Mouse (Mus musculus): Measurements from ENCODE around the gene Prss57. TPM values are rescaled to one million over a fixed set of nuclear protein-coding genes. Genes with fewer than 3 reads are reported as not detected.
A peak's percentile ranks its signal among the peaks of the same experiment; 100 is the strongest.

Prss57 gene
- polyA plus RNA-seq, 1 experiment from 2014 or later = 5.0 TPM

- H3K4me2 ChIP-seq (ENCODE audit: low read depth, low read length) = no peak within 1 kb of the TSS
- no peaks in the 10 kb centered on the region for H3K9me3 ChIP-seq (ENCODE audit: low read length)
- H3K4me1 ChIP-seq (ENCODE audit: insufficient read depth) = peaks cover 5% of the 10 kb centered on the region
- H3K27me3 ChIP-seq (ENCODE audit: insufficient read depth, low read length) = no peaks in the 10 kb centered on the region
- no peak within 1 kb of the TSS for H3K4me3 ChIP-seq (ENCODE audit: low read depth, low read length)
- peak; percentile 21; the same call in 1 of the 2 replicates for TF ChIP-seq CTCF (IDR thresholded peaks at IDR 0.05; ENCODE audit: low read depth)
- TF ChIP-seq EP300 (IDR thresholded peaks at IDR 0.05; ENCODE audit: low read depth) = no peak
- ATAC-seq = no peak
- no peak within 1 kb of the TSS for H3K27ac ChIP-seq (ENCODE audit: low read depth)
- DNase-seq = no peak
- no peak within 1 kb of the TSS for H3K9ac ChIP-seq (replicated peaks)
- H3K36me3 ChIP-seq (replicated peaks; ENCODE audit: insufficient read depth, low read length) = no peaks in the 10 kb centered on the region
- WGBS (ENCODE audit: insufficient replicate concordance) = 71% methylated on average over 11 of the region's 11 CpGs
Measured at GRCm38 (mm10) chr10:79820782-79821181, 30.0 kb upstream of the Prss57 start, which contains the start of gene Misp. TSS of gene Misp (plus strand) at chr10:79820989.

- Histone ChIP-seq H3K36me3 (replicated peaks; ENCODE audit: insufficient read depth, low read length) (no peaks in the 10 kb centered on the region), H3K4me2 (ENCODE audit: low read depth, low read length) (no peak overlapping the region), H3K27me3 (ENCODE audit: insufficient read depth, low read length) (no peaks in the 10 kb centered on the region), H3K27ac (ENCODE audit: low read depth) (no peak overlapping the region), H3K4me3 (ENCODE audit: low read depth, low read length) (no peak overlapping the region), H3K9ac (replicated peaks) (no peak overlapping the region), H3K9me3 (ENCODE audit: low read length) (no peaks in the 10 kb centered on the region), H3K4me1 (ENCODE audit: insufficient read depth) (peaks cover 5% of the 10 kb centered on the region)
- ATAC-seq (no peak), DNase-seq (no peak)
- TF ChIP-seq EP300 (IDR thresholded peaks at IDR 0.05; ENCODE audit: low read depth) (no peak), CTCF (IDR thresholded peaks at IDR 0.05; ENCODE audit: low read depth) (no peak)
- WGBS (ENCODE audit: insufficient replicate concordance) = 69% methylated on average over 8 of the region's 8 CpGs
Measured at GRCm38 (mm10) chr10:79820277-79820676, 29.5 kb upstream of the Prss57 start.

- WGBS (ENCODE audit: insufficient replicate concordance) = 83% methylated on average over 17 of the region's 17 CpGs
- DNase-seq (no peak), ATAC-seq (no peak)
- Histone ChIP-seq H3K27me3 (ENCODE audit: insufficient read depth, low read length) (no peaks in the 10 kb centered on the region), H3K27ac (ENCODE audit: low read depth) (no peak overlapping the region), H3K9me3 (ENCODE audit: low read length) (no peaks in the 10 kb centered on the region), H3K36me3 (replicated peaks; ENCODE audit: insufficient read depth, low read length) (no peaks in the 10 kb centered on the region), H3K4me3 (ENCODE audit: low read depth, low read length) (no peak overlapping the region), H3K4me2 (ENCODE audit: low read depth, low read length) (no peak overlapping the region), H3K9ac (replicated peaks) (no peak overlapping the region), H3K4me1 (ENCODE audit: insufficient read depth) (peaks cover 5% of the 10 kb centered on the region)
- TF ChIP-seq EP300 (IDR thresholded peaks at IDR 0.05; ENCODE audit: low read depth) = no peak
- TF ChIP-seq CTCF (IDR thresholded peaks at IDR 0.05; ENCODE audit: low read depth) = no peak
Measured at GRCm38 (mm10) chr10:79819606-79820005, 28.8 kb upstream of the Prss57 start.

GRCm38 (mm10) chr10:79818225-79818624 lies 27.5 kb upstream of the Prss57 start:
- Histone ChIP-seq H3K4me3 (ENCODE audit: low read depth, low read length) (no peak overlapping the region), H3K9ac (replicated peaks) (no peak overlapping the region), H3K4me2 (ENCODE audit: low read depth, low read length) (no peak overlapping the region), H3K27ac (ENCODE audit: low read depth) (no peak overlapping the region), H3K9me3 (ENCODE audit: low read length) (no peaks in the 10 kb centered on the region), H3K36me3 (replicated peaks; ENCODE audit: insufficient read depth, low read length) (no peaks in the 10 kb centered on the region), H3K4me1 (ENCODE audit: insufficient read depth) (no peaks in the 10 kb centered on the region), H3K27me3 (ENCODE audit: insufficient read depth, low read length) (no peaks in the 10 kb centered on the region)
- no peak for ATAC-seq
- DNase-seq = no peak
- WGBS (ENCODE audit: insufficient replicate concordance) = 63% methylated on average over 4 of the region's 4 CpGs
- no peak for TF ChIP-seq EP300 (IDR thresholded peaks at IDR 0.05; ENCODE audit: low read depth)
- no peak for TF ChIP-seq CTCF (IDR thresholded peaks at IDR 0.05; ENCODE audit: low read depth)

- Histone ChIP-seq H3K27me3 (ENCODE audit: insufficient read depth, low read length) (no peaks in the 10 kb centered on the region), H3K9me3 (ENCODE audit: low read length) (no peaks in the 10 kb centered on the region), H3K4me1 (ENCODE audit: insufficient read depth) (no peaks in the 10 kb centered on the region), H3K36me3 (replicated peaks; ENCODE audit: insufficient read depth, low read length) (no peaks in the 10 kb centered on the region), H3K4me2 (ENCODE audit: low read depth, low read length) (no peak overlapping the region), H3K9ac (replicated peaks) (no peak overlapping the region), H3K4me3 (ENCODE audit: low read depth, low read length) (no peak overlapping the region), H3K27ac (ENCODE audit: low read depth) (no peak overlapping the region)
- TF ChIP-seq CTCF (IDR thresholded peaks at IDR 0.05; ENCODE audit: low read depth) (peak; percentile 61), EP300 (IDR thresholded peaks at IDR 0.05; ENCODE audit: low read depth) (no peak)
- ATAC-seq (no peak), DNase-seq (no peak)
- 65% methylated on average over 2 of the region's 2 CpGs for whole genome bisulfite sequencing (ENCODE audit: insufficient replicate concordance)
Measured at GRCm38 (mm10) chr10:79817111-79817510, 26.4 kb upstream of the Prss57 start.

- Histone ChIP-seq H3K9ac (replicated peaks) (no peak overlapping the region), H3K27ac (ENCODE audit: low read depth) (no peak overlapping the region), H3K9me3 (ENCODE audit: low read length) (no peaks in the 10 kb centered on the region), H3K4me2 (ENCODE audit: low read depth, low read length) (no peak overlapping the region), H3K4me3 (ENCODE audit: low read depth, low read length) (no peak overlapping the region), H3K36me3 (replicated peaks; ENCODE audit: insufficient read depth, low read length) (no peaks in the 10 kb centered on the region), H3K27me3 (ENCODE audit: insufficient read depth, low read length) (no peaks in the 10 kb centered on the region), H3K4me1 (ENCODE audit: insufficient read depth) (no peaks in the 10 kb centered on the region)
- TF ChIP-seq EP300 (IDR thresholded peaks at IDR 0.05; ENCODE audit: low read depth) (no peak), CTCF (IDR thresholded peaks at IDR 0.05; ENCODE audit: low read depth) (no peak)
- WGBS (ENCODE audit: insufficient replicate concordance) = 77% methylated on average over 12 of the region's 12 CpGs
- DNase-seq (no peak), ATAC-seq (peak; percentile 32; the same call in 1 of the 2 replicates)
Measured at GRCm38 (mm10) chr10:79815671-79816494, 25.1 kb upstream of the Prss57 start.

Data from liver, postnatal 0 days (tissue).